Mouse (Mus musculus): ENCODE measurements around the gene Aco2. TPM values are rescaled to one million over a fixed set of nuclear protein-coding genes. Genes with fewer than 3 reads are reported as not detected.

The Aco2 gene
- polyA plus RNA-seq, 1 experiment from 2014 or later: 87.0 TPM

DNA sequence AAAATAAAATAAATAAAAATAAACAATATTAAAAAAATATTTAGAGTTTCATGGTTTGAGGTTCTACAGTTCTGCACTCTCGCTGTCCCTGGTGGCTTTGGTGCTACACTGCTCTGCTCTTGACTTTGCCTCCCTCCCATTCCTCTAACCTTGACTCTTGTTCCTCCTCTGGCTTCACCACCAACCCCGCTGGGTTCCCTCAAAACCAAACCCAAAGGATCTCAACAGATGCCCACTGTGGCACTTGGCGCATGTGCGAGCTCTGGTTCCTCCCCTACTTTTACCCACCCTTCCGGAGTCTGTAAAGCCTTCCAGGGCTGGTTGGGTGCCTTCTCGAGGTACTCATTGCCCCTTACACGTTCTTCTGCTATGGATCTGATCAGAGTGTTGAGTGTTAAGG, 29.8 kb upstream of the Aco2 start:
- Histone ChIP-seq H3K4me3 (ENCODE audit: low read depth, low read length) (no peak overlapping the region), H3K27ac (ENCODE audit: low read depth) (no peak overlapping the region), H3K4me2 (ENCODE audit: low read depth, low read length) (no peak overlapping the region), H3K9ac (replicated peaks) (no peak overlapping the region), H3K36me3 (replicated peaks; ENCODE audit: insufficient read depth, low read length) (no peaks in the 10 kb centered on the region), H3K27me3 (ENCODE audit: insufficient read depth, low read length) (no peaks in the 10 kb centered on the region), H3K4me1 (ENCODE audit: insufficient read depth) (peaks cover 16% of the 10 kb centered on the region), H3K9me3 (ENCODE audit: low read length) (no peaks in the 10 kb centered on the region)
- ATAC-seq: no peak
- TF ChIP-seq CTCF (IDR thresholded peaks at IDR 0.05; ENCODE audit: low read depth) (no peak), EP300 (IDR thresholded peaks at IDR 0.05; ENCODE audit: low read depth) (no peak)
- 80% methylated on average over 7 of the region's 7 CpGs for WGBS (ENCODE audit: insufficient replicate concordance)
- DNase-seq: no peak

DNA sequence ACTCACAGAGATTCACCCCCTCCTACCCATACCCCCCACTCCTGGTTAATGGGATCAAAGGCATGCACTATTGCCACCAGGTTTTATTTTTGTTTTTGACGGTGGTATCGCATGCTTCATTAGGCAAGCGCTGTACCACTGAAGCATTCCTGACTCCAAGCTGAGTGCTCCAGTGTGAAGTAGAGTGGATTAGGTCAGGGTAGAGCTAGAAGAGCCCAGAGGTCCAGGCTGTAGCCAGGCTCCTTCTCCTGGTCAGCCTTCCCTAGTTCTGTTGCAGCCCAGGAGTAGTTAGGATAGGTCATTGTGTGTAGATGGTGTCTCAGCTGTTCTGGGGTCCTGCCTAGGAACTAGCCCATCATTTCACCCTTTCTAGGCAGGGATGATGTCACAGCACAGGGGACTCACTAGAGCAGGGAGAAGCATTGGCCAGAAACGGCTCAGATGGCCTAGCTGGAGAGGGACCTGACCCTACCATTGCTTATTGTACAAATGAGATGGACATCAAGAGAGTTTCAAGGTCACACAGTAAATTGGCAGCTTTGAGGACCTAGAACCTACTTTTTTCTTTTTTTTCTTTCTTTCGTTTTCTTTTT, 27.0 kb upstream of the Aco2 start:
- Histone ChIP-seq H3K4me1 (ENCODE audit: insufficient read depth) (peaks cover 6% of the 10 kb centered on the region), H3K27me3 (ENCODE audit: insufficient read depth, low read length) (no peaks in the 10 kb centered on the region), H3K9me3 (ENCODE audit: low read length) (no peaks in the 10 kb centered on the region), H3K4me3 (ENCODE audit: low read depth, low read length) (no peak overlapping the region), H3K36me3 (replicated peaks; ENCODE audit: insufficient read depth, low read length) (peaks cover 14% of the 10 kb centered on the region), H3K4me2 (ENCODE audit: low read depth, low read length) (no peak overlapping the region), H3K27ac (ENCODE audit: low read depth) (peak overlapping the region; percentile 82), H3K9ac (replicated peaks) (no peak overlapping the region)
- TF ChIP-seq EP300 (IDR thresholded peaks at IDR 0.05; ENCODE audit: low read depth) (no peak), CTCF (IDR thresholded peaks at IDR 0.05; ENCODE audit: low read depth) (no peak)
- WGBS (ENCODE audit: insufficient replicate concordance): 69% methylated on average over 5 of the region's 5 CpGs
- ATAC-seq: no peak
- DNase-seq: no peak

DNA sequence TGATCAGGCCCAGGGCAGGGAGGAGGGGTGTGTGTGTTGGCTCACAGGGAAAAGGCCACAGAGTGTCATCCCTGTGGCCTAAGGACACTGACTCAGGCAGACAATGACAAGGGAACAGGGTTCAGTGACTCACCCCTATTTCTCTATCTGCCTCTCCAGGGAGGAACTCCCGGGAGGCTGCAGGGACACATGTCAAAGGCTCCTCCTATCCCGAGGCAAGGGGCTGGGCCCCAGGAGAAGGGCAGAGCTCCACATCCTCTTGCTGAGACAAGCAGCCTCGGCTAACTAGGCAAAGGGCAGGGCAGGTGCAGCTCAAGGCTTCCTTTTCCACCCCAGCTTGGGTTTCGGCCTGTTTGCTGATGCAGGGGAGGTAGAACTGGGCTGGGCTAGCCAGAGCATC, 26.4 kb upstream of the Aco2 start:
- no peak overlapping the region for H3K4me3 ChIP-seq (ENCODE audit: low read depth, low read length)
- peaks cover 19% of the 10 kb centered on the region for H3K36me3 ChIP-seq (replicated peaks; ENCODE audit: insufficient read depth, low read length)
- no peak overlapping the region for H3K4me2 ChIP-seq (ENCODE audit: low read depth, low read length)
- 33% methylated on average over 4 of the region's 4 CpGs for WGBS (ENCODE audit: insufficient replicate concordance)
- peak; percentile 70 for DNase-seq
- peak overlapping the region; percentile 82 for H3K27ac ChIP-seq (ENCODE audit: low read depth)
- peak; percentile 96 for ATAC-seq
- no peaks in the 10 kb centered on the region for H3K9me3 ChIP-seq (ENCODE audit: low read length)
- H3K4me1 ChIP-seq (ENCODE audit: insufficient read depth): peaks cover 6% of the 10 kb centered on the region; the same call in 1 of the 2 replicates
- H3K27me3 ChIP-seq (ENCODE audit: insufficient read depth, low read length): no peaks in the 10 kb centered on the region
- TF ChIP-seq CTCF (IDR thresholded peaks at IDR 0.05; ENCODE audit: low read depth) (no peak), EP300 (IDR thresholded peaks at IDR 0.05; ENCODE audit: low read depth) (peak; percentile 47; the same call in 1 of the 2 replicates)
- no peak overlapping the region for H3K9ac ChIP-seq (replicated peaks)

DNA sequence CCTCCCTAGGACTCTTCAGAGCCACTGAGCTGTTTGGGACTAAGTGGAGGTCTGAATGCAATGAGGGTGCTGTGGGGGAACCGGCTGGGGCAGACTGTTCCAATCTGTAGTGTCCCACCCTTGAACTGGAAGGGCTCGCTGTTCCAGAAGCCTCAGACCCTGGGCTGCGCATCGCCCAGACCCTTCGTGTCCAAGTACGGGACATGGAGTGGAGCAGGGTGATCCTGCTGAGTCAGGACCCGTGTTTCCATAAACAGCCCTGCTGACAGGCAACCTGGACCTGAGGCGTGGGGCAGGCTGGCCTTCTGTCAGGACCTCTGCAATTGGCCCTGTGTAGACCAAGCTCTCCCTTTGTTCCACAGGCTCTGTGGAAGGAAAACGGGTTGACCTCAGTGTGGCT, 25.4 kb upstream of the Aco2 start:
- WGBS (ENCODE audit: insufficient replicate concordance): 82% methylated on average over 9 of the region's 9 CpGs

DNA sequence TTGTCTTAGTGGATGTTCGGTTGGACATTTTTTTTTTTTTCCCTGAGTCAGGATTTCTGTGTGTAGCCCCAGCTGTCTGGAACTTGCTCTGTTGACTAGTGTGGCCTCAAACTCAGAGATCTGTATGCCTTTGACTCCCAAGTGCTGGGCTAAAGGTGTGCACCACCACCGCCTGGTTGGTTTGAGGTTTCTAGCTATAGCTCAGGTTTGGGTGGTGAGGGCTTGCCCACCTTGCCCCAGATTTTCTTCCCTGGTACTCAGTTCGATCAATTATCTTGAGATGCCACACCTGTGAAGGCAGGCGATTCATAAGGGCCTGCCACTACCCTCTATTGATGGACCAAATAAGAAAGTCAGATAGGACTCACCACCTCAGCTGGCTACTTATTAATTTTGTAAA, 24.9 kb upstream of the Aco2 start:
- 79% methylated on average over 4 of the region's 4 CpGs for WGBS (ENCODE audit: insufficient replicate concordance)
- TF ChIP-seq EP300 (IDR thresholded peaks at IDR 0.05; ENCODE audit: low read depth): no peak
- no peak for TF ChIP-seq CTCF (IDR thresholded peaks at IDR 0.05; ENCODE audit: low read depth)
- Histone ChIP-seq H3K4me1 (ENCODE audit: insufficient read depth) (peaks cover 6% of the 10 kb centered on the region; the same call in 1 of the 2 replicates), H3K27ac (ENCODE audit: low read depth) (no peak overlapping the region), H3K4me3 (ENCODE audit: low read depth, low read length) (no peak overlapping the region), H3K4me2 (ENCODE audit: low read depth, low read length) (no peak overlapping the region), H3K9me3 (ENCODE audit: low read length) (no peaks in the 10 kb centered on the region), H3K9ac (replicated peaks) (no peak overlapping the region), H3K27me3 (ENCODE audit: insufficient read depth, low read length) (no peaks in the 10 kb centered on the region), H3K36me3 (replicated peaks; ENCODE audit: insufficient read depth, low read length) (peaks cover 32% of the 10 kb centered on the region)
- DNase-seq: no peak
- no peak for ATAC-seq

More for the DNA sequence above, 25.4 kb upstream of the Aco2 start:
- TF ChIP-seq CTCF (IDR thresholded peaks at IDR 0.05; ENCODE audit: low read depth): no peak
- TF ChIP-seq EP300 (IDR thresholded peaks at IDR 0.05; ENCODE audit: low read depth): no peak
- Histone ChIP-seq H3K36me3 (replicated peaks; ENCODE audit: insufficient read depth, low read length) (peaks cover 30% of the 10 kb centered on the region), H3K9me3 (ENCODE audit: low read length) (no peaks in the 10 kb centered on the region), H3K4me2 (ENCODE audit: low read depth, low read length) (no peak overlapping the region), H3K4me3 (ENCODE audit: low read depth, low read length) (no peak overlapping the region), H3K9ac (replicated peaks) (no peak overlapping the region), H3K4me1 (ENCODE audit: insufficient read depth) (peaks cover 6% of the 10 kb centered on the region; the same call in 1 of the 2 replicates), H3K27me3 (ENCODE audit: insufficient read depth, low read length) (no peaks in the 10 kb centered on the region), H3K27ac (ENCODE audit: low read depth) (no peak overlapping the region)
- DNase-seq: no peak
- no peak for ATAC-seq

DNA sequence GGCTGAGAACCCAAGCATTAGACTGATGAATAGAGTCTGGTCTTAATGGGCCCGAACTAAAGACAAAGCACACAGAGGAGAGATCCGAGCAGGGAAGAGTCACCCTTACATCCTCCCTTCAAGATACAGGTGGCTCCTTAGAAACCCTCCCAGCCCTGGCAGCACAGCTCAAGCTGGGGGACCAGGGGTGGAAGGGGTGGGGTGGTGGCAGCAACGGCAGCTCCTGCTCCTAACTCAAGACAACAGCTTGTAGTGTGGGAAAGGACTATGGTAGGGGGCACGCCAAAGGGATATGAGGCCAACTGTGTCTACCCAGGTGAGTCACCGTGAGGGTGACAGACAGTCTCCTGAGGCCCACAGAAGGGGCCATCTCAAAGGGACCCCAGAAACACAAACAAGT, 24.2 kb upstream of the Aco2 start:
- TF ChIP-seq EP300 (IDR thresholded peaks at IDR 0.05; ENCODE audit: low read depth): no peak
- TF ChIP-seq CTCF (IDR thresholded peaks at IDR 0.05; ENCODE audit: low read depth): no peak
- no peak for DNase-seq
- no peak overlapping the region for H3K4me3 ChIP-seq (ENCODE audit: low read depth, low read length)
- H3K36me3 ChIP-seq (replicated peaks; ENCODE audit: insufficient read depth, low read length): peaks cover 32% of the 10 kb centered on the region
- WGBS (ENCODE audit: insufficient replicate concordance): 85% methylated on average over 5 of the region's 5 CpGs
- no peaks in the 10 kb centered on the region for H3K27me3 ChIP-seq (ENCODE audit: insufficient read depth, low read length)
- no peaks in the 10 kb centered on the region for H3K9me3 ChIP-seq (ENCODE audit: low read length)
- no peak overlapping the region for H3K27ac ChIP-seq (ENCODE audit: low read depth)
- no peak overlapping the region for H3K9ac ChIP-seq (replicated peaks)
- ATAC-seq: no peak
- H3K4me2 ChIP-seq (ENCODE audit: low read depth, low read length): no peak overlapping the region
- peaks cover 6% of the 10 kb centered on the region; the same call in 1 of the 2 replicates for H3K4me1 ChIP-seq (ENCODE audit: insufficient read depth)

All from liver, postnatal 0 days (tissue).